Mouse (Mus musculus): ENCODE measurements around the gene Pla2g4e. TPM values are rescaled to one million over a fixed set of nuclear protein-coding genes. Genes with fewer than 3 reads are reported as not detected.

Gene Pla2g4e
- 0.05 and 0.10 TPM in 2 replicates for polyA plus RNA-seq (2015; fragmentation: Nextera tagmentation; extraction: Ambion mirVana)

DNA sequence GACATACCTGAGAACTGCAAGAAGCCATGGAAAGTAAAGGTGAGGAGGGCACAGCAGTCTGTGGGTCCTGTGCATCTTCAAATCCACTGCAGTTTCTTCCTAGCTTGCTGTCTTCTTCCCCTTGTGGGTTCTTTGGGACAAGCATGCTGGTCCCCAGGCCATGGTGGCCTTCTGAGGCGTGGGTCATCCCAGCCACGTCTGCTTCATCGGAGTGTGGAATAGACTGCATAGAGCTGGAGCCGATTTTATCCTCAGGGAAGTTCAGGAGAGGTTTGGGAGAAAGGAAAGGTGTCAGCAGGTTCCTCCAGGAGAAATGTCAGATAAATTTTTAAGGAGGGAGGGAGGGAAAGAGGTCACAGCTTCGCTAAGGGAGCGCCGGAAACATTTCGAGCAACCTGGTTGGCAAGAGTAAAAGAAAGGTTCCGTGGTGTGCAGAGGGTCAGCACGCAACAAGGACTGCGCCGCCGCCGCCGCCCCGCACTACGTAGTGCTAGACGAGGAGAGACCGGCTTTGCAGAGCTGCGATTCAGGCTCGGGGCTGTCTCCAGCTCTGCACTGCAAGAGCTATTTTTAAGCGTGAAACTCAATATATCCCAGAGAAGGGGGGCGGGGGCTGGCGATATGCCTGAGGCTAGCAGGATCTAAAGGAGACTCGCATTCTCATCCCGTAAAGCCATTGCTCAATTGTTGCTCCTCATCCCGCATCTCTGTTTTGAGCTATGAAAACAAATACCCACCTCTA, at the start of gene Pla2g4e:
Gene Pla2g4e (minus strand): TSS at position 657 of the 742 bp plus-strand sequence.
- Histone ChIP-seq H3K36me3 (no peaks in the 10 kb centered on the region), H3K4me1 (peaks cover 5% of the 10 kb centered on the region), H3K9ac (0 out of 2 replicates have a peak within 1 kb of the TSS, but pooled peaks have one; percentile 15), H3K27me3 (peaks cover 27% of the 10 kb centered on the region), H3K27ac (no peak within 1 kb of the TSS), H3K4me3 (replicated peaks) (peak within 1 kb of the TSS; percentile 41), H3K9me3 (replicated peaks) (no peaks in the 10 kb centered on the region), H3K4me2 (peak within 1 kb of the TSS; percentile 70)
- WGBS: 3% methylated on average over 27 of the region's 27 CpGs
- peak; percentile 54; the same call in 1 of the 2 replicates for ATAC-seq (replicated peaks; ENCODE audit: low FRiP score)

DNA sequence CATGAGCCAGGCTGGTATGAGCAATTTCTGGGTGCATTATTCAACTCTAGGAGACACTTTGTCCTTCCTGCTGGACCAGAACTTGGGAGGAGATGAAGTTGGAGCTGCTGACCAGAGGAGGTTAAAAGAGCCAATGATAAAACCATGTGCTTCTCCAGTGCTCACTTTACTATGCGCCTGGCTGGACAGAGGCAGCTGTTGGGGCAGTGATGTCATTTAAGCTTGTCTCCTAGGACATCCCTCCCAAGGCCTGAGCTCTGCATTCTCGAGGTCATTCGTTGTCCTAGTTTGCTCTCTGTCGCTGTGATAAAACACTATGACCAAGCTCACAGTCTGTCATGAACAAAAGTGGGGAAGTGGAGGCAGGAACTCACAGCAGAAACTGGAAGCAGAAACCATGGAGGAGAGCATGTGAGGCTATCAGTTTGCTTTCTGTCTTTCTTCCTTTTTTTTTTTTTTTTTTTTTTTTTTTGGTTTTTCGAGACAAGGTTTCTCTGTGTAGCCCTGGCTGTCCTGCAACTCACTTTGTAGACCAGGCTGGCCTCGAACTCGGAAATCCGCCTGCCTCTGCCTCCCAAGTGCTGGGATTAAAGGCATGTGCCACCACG, 46.4 kb upstream of the Pla2g4e start:
- ATAC-seq (replicated peaks; ENCODE audit: low FRiP score): no peak
- 87% methylated on average over 8 of the region's 9 CpGs for WGBS
- Histone ChIP-seq H3K9ac (no peak overlapping the region), H3K36me3 (no peaks in the 10 kb centered on the region), H3K27ac (no peak overlapping the region), H3K4me1 (no peaks in the 10 kb centered on the region), H3K9me3 (replicated peaks) (no peaks in the 10 kb centered on the region), H3K4me3 (replicated peaks) (no peak overlapping the region), H3K4me2 (no peak overlapping the region), H3K27me3 (no peaks in the 10 kb centered on the region)

GRCm38 (mm10) chr2:120288995-120289394, 43.9 kb upstream of the Pla2g4e start, which contains the start of gene Pla2g4d:
Gene Pla2g4d (minus strand): TSS chr2:120289197.
- Histone ChIP-seq H3K4me2 (no peak within 1 kb of the TSS), H3K27me3 (no peaks in the 10 kb centered on the region), H3K27ac (no peak within 1 kb of the TSS), H3K36me3 (no peaks in the 10 kb centered on the region), H3K4me3 (replicated peaks) (no peak within 1 kb of the TSS), H3K4me1 (no peaks in the 10 kb centered on the region), H3K9me3 (replicated peaks) (no peaks in the 10 kb centered on the region), H3K9ac (no peak within 1 kb of the TSS)
- 68% methylated on average over 5 of the region's 5 CpGs for WGBS
- ATAC-seq (replicated peaks; ENCODE audit: low FRiP score): no peak

DNA sequence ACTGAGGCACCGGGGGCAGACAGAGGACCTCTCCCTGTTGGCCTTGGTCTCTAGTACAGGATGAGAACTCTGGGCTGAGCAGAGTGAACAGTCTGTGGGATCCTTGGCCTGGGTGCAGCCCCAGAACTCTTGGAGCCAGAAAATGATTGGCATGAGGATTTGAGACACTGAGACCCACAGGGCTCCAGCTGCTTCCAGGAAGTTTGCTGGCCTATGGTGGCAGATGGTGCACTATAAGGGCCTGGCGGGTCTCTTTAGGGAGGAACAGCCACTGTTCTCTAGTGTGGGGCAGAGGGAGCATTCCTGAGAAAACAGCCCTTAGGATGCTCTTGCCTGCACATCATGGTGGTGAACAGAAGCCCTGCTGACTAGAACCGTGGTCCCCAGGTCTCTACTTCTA, 43.3 kb upstream of the Pla2g4e start:
- Histone ChIP-seq H3K27ac (no peak overlapping the region), H3K9ac (no peak overlapping the region), H3K4me2 (no peak overlapping the region), H3K4me3 (replicated peaks) (no peak overlapping the region), H3K36me3 (no peaks in the 10 kb centered on the region), H3K4me1 (no peaks in the 10 kb centered on the region), H3K9me3 (replicated peaks) (no peaks in the 10 kb centered on the region), H3K27me3 (no peaks in the 10 kb centered on the region)
- 88% methylated on average over 3 of the region's 3 CpGs for WGBS
- no peak for ATAC-seq (replicated peaks; ENCODE audit: low FRiP score)

DNA sequence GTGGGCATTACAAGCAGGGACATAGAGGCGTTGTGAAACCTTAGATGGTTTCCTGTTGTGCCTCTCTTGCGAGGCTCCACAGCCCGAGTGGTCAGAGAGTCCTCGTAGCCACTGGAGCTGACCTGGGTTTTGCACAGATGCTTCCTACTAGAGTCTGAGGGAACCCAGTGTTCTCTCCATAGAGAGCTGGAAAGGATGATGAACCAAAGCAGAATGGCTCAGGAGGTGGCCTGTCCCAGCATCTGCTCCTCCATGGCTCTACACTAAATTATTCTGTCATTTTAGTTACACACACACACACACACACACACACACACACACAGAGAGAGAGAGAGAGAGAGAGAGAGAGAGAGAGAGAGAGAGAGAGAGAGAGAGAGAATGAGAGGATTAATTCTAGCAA, 40.5 kb upstream of the Pla2g4e start:
- Histone ChIP-seq H3K27ac (no peak overlapping the region), H3K36me3 (no peaks in the 10 kb centered on the region), H3K4me2 (no peak overlapping the region), H3K4me1 (no peaks in the 10 kb centered on the region), H3K9ac (no peak overlapping the region), H3K27me3 (no peaks in the 10 kb centered on the region), H3K4me3 (replicated peaks) (no peak overlapping the region), H3K9me3 (replicated peaks) (no peaks in the 10 kb centered on the region)
- 54% methylated on average over 4 of the region's 4 CpGs for WGBS
- ATAC-seq (replicated peaks; ENCODE audit: low FRiP score): no peak

- Histone ChIP-seq H3K9ac (no peak overlapping the region), H3K27ac (no peak overlapping the region), H3K27me3 (no peaks in the 10 kb centered on the region), H3K4me1 (no peaks in the 10 kb centered on the region), H3K4me2 (no peak overlapping the region), H3K36me3 (no peaks in the 10 kb centered on the region), H3K9me3 (replicated peaks) (no peaks in the 10 kb centered on the region), H3K4me3 (replicated peaks) (no peak overlapping the region)
- ATAC-seq (replicated peaks; ENCODE audit: low FRiP score): no peak
Measured at GRCm38 (mm10) chr2:120284705-120285104, 39.6 kb upstream of the Pla2g4e start.

DNA sequence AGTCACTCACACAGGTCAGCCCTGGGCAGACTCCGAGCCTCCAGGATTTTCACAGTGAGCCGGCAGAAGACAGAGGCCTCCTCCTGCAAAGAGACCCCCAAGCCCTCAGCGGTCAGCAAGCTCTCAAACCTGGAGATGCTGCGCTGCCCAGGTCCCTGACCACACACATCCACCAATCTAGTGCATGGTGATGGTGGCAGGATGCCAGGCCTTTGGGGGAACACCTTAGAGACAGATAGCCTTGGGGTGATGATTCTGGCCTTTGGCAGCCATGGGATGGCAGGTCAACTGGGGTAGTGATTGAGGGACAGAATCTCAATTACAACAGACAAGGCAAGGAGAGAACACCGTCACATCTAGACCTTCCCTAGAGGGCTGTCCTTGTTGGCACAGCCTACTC, 39.0 kb upstream of the Pla2g4e start:
- no peak overlapping the region for H3K4me2 ChIP-seq
- no peak overlapping the region for H3K4me3 ChIP-seq (replicated peaks)
- H3K4me1 ChIP-seq: no peaks in the 10 kb centered on the region
- no peaks in the 10 kb centered on the region for H3K27me3 ChIP-seq
- no peak overlapping the region for H3K9ac ChIP-seq
- no peaks in the 10 kb centered on the region for H3K9me3 ChIP-seq (replicated peaks)
- no peaks in the 10 kb centered on the region for H3K36me3 ChIP-seq
- WGBS: 84% methylated on average over 5 of the region's 5 CpGs
- no peak overlapping the region for H3K27ac ChIP-seq
- no peak for ATAC-seq (replicated peaks; ENCODE audit: low FRiP score)

DNA sequence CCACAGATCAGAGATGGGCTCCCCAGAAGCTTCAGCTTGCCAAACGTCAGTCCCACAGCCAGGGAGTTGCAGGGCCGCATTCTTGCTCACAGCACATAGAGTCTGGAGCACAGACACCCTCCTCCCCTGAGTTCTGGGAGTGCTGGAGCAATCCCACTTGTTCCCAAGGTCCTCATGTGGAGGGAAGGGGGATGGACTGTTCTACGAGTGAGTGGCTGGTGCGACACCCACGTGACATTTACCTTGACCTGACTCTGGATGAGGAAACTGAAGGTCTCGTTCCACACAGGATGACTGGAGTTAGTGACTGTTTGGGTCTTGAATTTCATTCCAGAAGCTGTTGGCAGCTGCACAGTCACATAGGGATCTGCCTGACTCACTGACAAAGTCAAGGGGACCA, 38.4 kb upstream of the Pla2g4e start:
- no peak overlapping the region for H3K4me2 ChIP-seq
- no peak overlapping the region for H3K27ac ChIP-seq
- 28% methylated on average over 6 of the region's 6 CpGs for WGBS
- H3K4me1 ChIP-seq: no peaks in the 10 kb centered on the region
- H3K4me3 ChIP-seq (replicated peaks): no peak overlapping the region
- H3K9ac ChIP-seq: no peak overlapping the region
- H3K27me3 ChIP-seq: no peaks in the 10 kb centered on the region
- no peaks in the 10 kb centered on the region for H3K36me3 ChIP-seq
- no peaks in the 10 kb centered on the region for H3K9me3 ChIP-seq (replicated peaks)
- no peak for ATAC-seq (replicated peaks; ENCODE audit: low FRiP score)

DNA sequence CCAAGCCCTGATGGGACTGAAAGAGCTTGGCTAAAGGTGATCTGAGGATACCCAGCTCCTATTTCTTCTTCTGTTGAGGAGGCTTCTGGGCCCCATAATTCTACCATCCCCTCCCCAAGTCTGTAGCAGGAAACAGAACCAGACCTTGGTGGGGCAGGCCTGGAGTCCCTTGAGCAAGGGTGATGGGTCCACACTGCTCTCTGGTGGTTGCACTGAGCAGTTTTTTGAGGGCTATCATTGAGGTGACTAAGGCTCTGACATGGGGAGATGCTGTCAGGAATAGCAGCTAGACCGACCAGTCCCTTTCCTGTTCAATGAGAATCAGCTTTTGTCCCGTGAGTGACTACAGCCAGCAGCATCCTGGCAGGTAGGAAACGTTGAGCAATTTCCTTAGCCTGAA, 36.1 kb upstream of the Pla2g4e start:
- Histone ChIP-seq H3K9me3 (replicated peaks) (no peaks in the 10 kb centered on the region), H3K27ac (no peak overlapping the region), H3K4me1 (no peaks in the 10 kb centered on the region), H3K9ac (no peak overlapping the region), H3K4me3 (replicated peaks) (no peak overlapping the region), H3K36me3 (no peaks in the 10 kb centered on the region), H3K4me2 (no peak overlapping the region), H3K27me3 (no peaks in the 10 kb centered on the region)
- ATAC-seq (replicated peaks; ENCODE audit: low FRiP score): no peak
- 52% methylated on average over 3 of the region's 3 CpGs for WGBS

- no peaks in the 10 kb centered on the region for H3K36me3 ChIP-seq
- H3K27ac ChIP-seq: no peak overlapping the region
- H3K4me1 ChIP-seq: no peaks in the 10 kb centered on the region
- 12% methylated on average over 8 of the region's 8 CpGs for whole genome bisulfite sequencing
- H3K4me2 ChIP-seq: no peak overlapping the region
- H3K27me3 ChIP-seq: no peaks in the 10 kb centered on the region
- no peak overlapping the region for H3K9ac ChIP-seq
- H3K9me3 ChIP-seq (replicated peaks): no peaks in the 10 kb centered on the region
- no peak overlapping the region for H3K4me3 ChIP-seq (replicated peaks)
- ATAC-seq (replicated peaks; ENCODE audit: low FRiP score): no peak
Measured at GRCm38 (mm10) chr2:120279961-120280360, 34.8 kb upstream of the Pla2g4e start.

- Histone ChIP-seq H3K9ac (no peak overlapping the region), H3K36me3 (no peaks in the 10 kb centered on the region), H3K4me2 (no peak overlapping the region), H3K27ac (no peak overlapping the region), H3K27me3 (no peaks in the 10 kb centered on the region), H3K4me3 (replicated peaks) (no peak overlapping the region), H3K9me3 (replicated peaks) (no peaks in the 10 kb centered on the region), H3K4me1 (no peaks in the 10 kb centered on the region)
- 77% methylated on average over 4 of the region's 4 CpGs for WGBS
- ATAC-seq (replicated peaks; ENCODE audit: low FRiP score): no peak
Measured at GRCm38 (mm10) chr2:120276951-120277350, 31.8 kb upstream of the Pla2g4e start.

DNA sequence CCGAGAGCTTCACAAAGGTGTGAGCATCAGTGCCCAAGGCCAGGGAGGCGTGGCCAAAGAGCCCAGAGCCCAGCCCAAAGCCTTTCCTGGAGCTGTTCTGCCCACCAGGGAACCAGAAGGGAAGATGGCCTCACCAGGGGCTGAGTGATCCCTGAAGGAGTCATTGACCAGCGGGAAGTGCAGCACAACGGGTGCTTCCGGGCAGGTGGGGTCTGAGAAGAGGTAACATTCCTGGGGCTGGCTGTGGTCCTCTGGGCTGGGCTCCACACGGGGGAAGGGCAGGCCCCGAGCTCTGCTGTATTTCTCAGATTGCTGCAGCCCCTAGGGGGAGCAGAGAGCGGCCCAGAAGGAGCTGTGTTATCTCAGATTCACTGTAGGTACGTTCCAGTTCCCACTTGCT, 23.5 kb upstream of the Pla2g4e start:
- peak; percentile 76; the same call in 1 of the 2 replicates for ATAC-seq (replicated peaks; ENCODE audit: low FRiP score)
- Histone ChIP-seq H3K9me3 (replicated peaks) (no peaks in the 10 kb centered on the region), H3K27me3 (peaks cover 3% of the 10 kb centered on the region; the same call in 1 of the 2 replicates), H3K4me3 (replicated peaks) (peak overlapping the region; percentile 17), H3K9ac (no peak overlapping the region), H3K27ac (no peak overlapping the region), H3K36me3 (no peaks in the 10 kb centered on the region), H3K4me2 (peak overlapping the region; percentile 51), H3K4me1 (0 out of 2 replicates have a peak, but pooled peaks cover 6% of the 10 kb centered on the region)
- WGBS: under 1% methylated on average over 9 of the region's 9 CpGs

All from kidney, embryonic 15.5 days (tissue).